Mouse (Mus musculus): ENCODE measurements around the gene Cltc.

GRCm38 (mm10) chr11:86717306-86718065 lies 39.9 kb downstream of the Cltc start:
- TF ChIP-seq CTCF (IDR thresholded peaks at IDR 0.05; ENCODE audit: insufficient read depth, low read depth, low read length) (no peak), POLR2A (IDR thresholded peaks at IDR 0.05; ENCODE audit: insufficient read depth, low read depth, low read length) (no peak)

Measured in olfactory bulb, adult 2 months (tissue).